In genomic region chr5:8366771-8367613, GRCm38 (mm10) we compare ENCODE assay signal across 7 mouse cellular contexts. TPM values are rescaled to one million over a fixed set of nuclear protein-coding genes. Genes with fewer than 3 reads are reported as not detected.
DNase-seq lines count a peak whose midpoint lies in the region; ATAC-seq and TF ChIP-seq lines count a peak whose summit lies in the region.

No protein-coding gene starts in this region.

- H3K9me3 ChIP-seq in MEL (replicated peaks; ENCODE audit: insufficient read depth, low read length) = no peaks in the 10 kb centered on the region
- no peaks in the 10 kb centered on the region for H3K9me3 ChIP-seq in intestine, postnatal 0 days (ENCODE audit: control insufficient read depth)
- H3K9me3 ChIP-seq in midbrain, embryonic 11.5 days (ENCODE audit: control insufficient read depth, low read length) = no peaks in the 10 kb centered on the region

- no peaks in the 10 kb centered on the region for H3K79me2 ChIP-seq in MEL (ENCODE audit: control insufficient read depth, insufficient read depth, low read length, poor library complexity)

- H3K27me3 ChIP-seq in MEL (ENCODE audit: control insufficient read depth in 1 of 2, insufficient read depth in 2 of 2, low read length in 2 of 2) = no peaks in the 10 kb centered on the region
- H3K27me3 ChIP-seq in intestine, postnatal 0 days (replicated peaks; ENCODE audit: control insufficient read depth, insufficient read depth, low read length) = peaks cover 17% of the 10 kb centered on the region; the same call in 1 of the 2 replicates
- H3K27me3 ChIP-seq in midbrain, embryonic 11.5 days (ENCODE audit: control insufficient read depth, insufficient read depth, low read length) = no peaks in the 10 kb centered on the region

- no peak for TF ChIP-seq RAD21 in MEL (IDR thresholded peaks at IDR 0.05; ENCODE audit: low read depth, low read length)

- no peak for DNase-seq in MEL (ENCODE audit: low read depth, low spot score)
- DNase-seq in midbrain, embryonic 11.5 days (ENCODE audit: low spot score, missing footprints) = peak; percentile 92
- DNase-seq in adrenal gland, postnatal 36 days = no peak

- 11% methylated on average over 25 of the region's 25 CpGs for WGBS in intestine, postnatal 0 days
- WGBS in midbrain, embryonic 11.5 days = 2% methylated on average over 25 of the region's 25 CpGs

- no peak for TF ChIP-seq EP300 in MEL (IDR thresholded peaks at IDR 0.05; ENCODE audit: low read depth in 1 of 2, low read length in 2 of 2)

- H3K9ac ChIP-seq in MEL (ENCODE audit: control insufficient read depth, low read depth, low read length, poor library complexity, severe bottlenecking) = peak overlapping the region; percentile 60
- no peak overlapping the region for H3K9ac ChIP-seq in intestine, postnatal 0 days (ENCODE audit: low read depth, low read length)
- peak overlapping the region; percentile 73 for H3K9ac ChIP-seq in midbrain, embryonic 11.5 days (ENCODE audit: low read length)

- H3K36me3 ChIP-seq in MEL (ENCODE audit: control insufficient read depth in 1 of 2, insufficient read depth in 2 of 2, low read length in 2 of 2) = peaks cover 0 to 10% of the 10 kb centered on the region in 2 experiments; a peak in 2 of 4 replicates
- H3K36me3 ChIP-seq in intestine, postnatal 0 days (ENCODE audit: control insufficient read depth, insufficient read depth) = no peaks in the 10 kb centered on the region
- no peaks in the 10 kb centered on the region for H3K36me3 ChIP-seq in midbrain, embryonic 11.5 days (ENCODE audit: control insufficient read depth, insufficient read depth, low read length)

- no peak for TF ChIP-seq CTCF in MEL (IDR thresholded peaks at IDR 0.05 in 2 of 3, conservative IDR thresholded peaks at IDR 0.05 in 1 of 3; ENCODE audit: control insufficient read depth in 1 of 3, insufficient read depth in 1 of 3, low read depth in 2 of 3, low read length in 3 of 3, poor library complexity in 1 of 3, severe bottlenecking in 1 of 3)
- no peak for TF ChIP-seq CTCF in bone marrow macrophage, adult 2 months (IDR thresholded peaks at IDR 0.05; ENCODE audit: low read depth, low read length)
- no peak for TF ChIP-seq CTCF in embryonic fibroblast, embryonic 13.5 days (IDR thresholded peaks at IDR 0.05; ENCODE audit: borderline replicate concordance, insufficient read depth, low read length)
- TF ChIP-seq CTCF in intestine, postnatal 0 days (IDR thresholded peaks at IDR 0.05; ENCODE audit: low read depth) = no peak

- no peak for TF ChIP-seq POLR2A in MEL (IDR thresholded peaks at IDR 0.05; ENCODE audit: control insufficient read depth in 1 of 2, insufficient read depth in 1 of 2, low read depth in 1 of 2, low read length in 2 of 2, poor library complexity in 1 of 2)
- no peak for TF ChIP-seq POLR2A in bone marrow macrophage, adult 2 months (IDR thresholded peaks at IDR 0.05; ENCODE audit: borderline replicate concordance, low read depth, low read length)
- TF ChIP-seq POLR2A in embryonic fibroblast, embryonic 13.5 days (IDR thresholded peaks at IDR 0.05; ENCODE audit: low read depth, low read length) = no peak

- peak overlapping the region; percentile 57 to 75 for H3K4me3 ChIP-seq in MEL (ENCODE audit: control insufficient read depth in 1 of 2, insufficient read depth in 1 of 2, low read depth in 2 of 2, low read length in 2 of 2)
- peak overlapping the region; percentile 72; the same call in 1 of the 2 replicates for H3K4me3 ChIP-seq in bone marrow macrophage, adult 2 months (ENCODE audit: insufficient read depth, low read length)
- peak overlapping the region; percentile 46 for H3K4me3 ChIP-seq in embryonic fibroblast, embryonic 13.5 days (ENCODE audit: insufficient read depth, low read length)
- H3K4me3 ChIP-seq in intestine, postnatal 0 days (ENCODE audit: low read depth, low read length) = peak overlapping the region; percentile 51
- H3K4me3 ChIP-seq in midbrain, embryonic 11.5 days (ENCODE audit: low read depth, low read length) = peak overlapping the region; percentile 65

- no peak overlapping the region for H3K27ac ChIP-seq in MEL (ENCODE audit: control insufficient read depth, low read depth, low read length)
- no peak overlapping the region for H3K27ac ChIP-seq in bone marrow macrophage, adult 2 months (ENCODE audit: insufficient read depth, low read depth, low read length)
- H3K27ac ChIP-seq in embryonic fibroblast, embryonic 13.5 days (ENCODE audit: insufficient read depth, low read length) = no peak overlapping the region
- H3K27ac ChIP-seq in intestine, postnatal 0 days (ENCODE audit: low read depth, low read length) = no peak overlapping the region
- H3K27ac ChIP-seq in midbrain, embryonic 11.5 days (ENCODE audit: low read depth, low read length) = no peak overlapping the region

- peak overlapping the region; percentile 81 for H3K4me2 ChIP-seq in intestine, postnatal 0 days (replicated peaks; ENCODE audit: low read depth)
- H3K4me2 ChIP-seq in midbrain, embryonic 11.5 days = peak overlapping the region; percentile 86

- no peak for ATAC-seq in intestine, postnatal 0 days
- peak; percentile 58 for ATAC-seq in midbrain, embryonic 11.5 days (ENCODE audit: low FRiP score)
- no peak for ATAC-seq in inflammation-experienced regulatory T-cells, adult 6 months

- H3K4me1 ChIP-seq in MEL (ENCODE audit: control insufficient read depth in 1 of 2, insufficient read depth in 2 of 2, low read length in 2 of 2) = peaks cover 0 to 12% of the 10 kb centered on the region in 2 experiments; a peak in 3 of 4 replicates
- H3K4me1 ChIP-seq in bone marrow macrophage, adult 2 months (ENCODE audit: control insufficient read depth, insufficient read depth, low read length) = no peaks in the 10 kb centered on the region
- no peaks in the 10 kb centered on the region for H3K4me1 ChIP-seq in embryonic fibroblast, embryonic 13.5 days (ENCODE audit: control insufficient read depth, insufficient read depth, low read length)
- no peaks in the 10 kb centered on the region for H3K4me1 ChIP-seq in intestine, postnatal 0 days (replicated peaks; ENCODE audit: control insufficient read depth, insufficient read depth, low read length)
- H3K4me1 ChIP-seq in midbrain, embryonic 11.5 days (ENCODE audit: control insufficient read depth, insufficient read depth, low read length) = no peaks in the 10 kb centered on the region

TF ChIP-seq in MEL, 35 proteins besides CTCF, POLR2A, EP300 and RAD21 (continues in another document):
- TF ChIP-seq MYC (IDR thresholded peaks at IDR 0.05; ENCODE audit: low read depth, low read length) (no peak), KAT2A (conservative IDR thresholded peaks at IDR 0.05; ENCODE audit: low read depth, low read length) (no peak), MAZ (IDR thresholded peaks at IDR 0.05; ENCODE audit: low read depth, low read length) (no peak), GATA1 (IDR thresholded peaks at IDR 0.05; ENCODE audit: low read depth, low read length) (no peak), ZMIZ1 (IDR thresholded peaks at IDR 0.05; ENCODE audit: low read depth, low read length) (no peak), NRF1 (IDR thresholded peaks at IDR 0.05; ENCODE audit: insufficient read depth, low read depth, low read length, poor library complexity, severe bottlenecking) (no peak), TBP (IDR thresholded peaks at IDR 0.05; ENCODE audit: low read depth, low read length) (no peak), ETS1 (IDR thresholded peaks at IDR 0.05; ENCODE audit: low read depth, low read length) (no peak), NELFE (IDR thresholded peaks at IDR 0.05; ENCODE audit: low read depth, low read length) (no peak), ELF1 (IDR thresholded peaks at IDR 0.05; ENCODE audit: low read depth, low read length) (no peak)

RNA-seq across cellular contexts. Expression of gene Adam22, which starts 1.0 kb away (rescaled TPM):
- 1.5 and 1.6 TPM in 2 replicates for total RNA-seq in MEL (2012; rRNA removed)
- 1 to 10 TPM in 1 of 2 experiments, not detected in 1; 1.2 TPM for polyA plus RNA-seq in MEL (2012; ENCODE audit: insufficient read depth in 1 of 2, insufficient read length in 2 of 2, low read depth in 1 of 2, low replicate concordance in 2 of 2, missing spikeins in 1 of 2)
- 3.6 and 5.5 TPM in 2 replicates for polyA plus RNA-seq in bone marrow macrophage, adult 2 months (2012; ENCODE audit: insufficient read depth, insufficient read length, missing spikeins)
- 5.0 and 10.4 TPM in 2 replicates for polyA plus RNA-seq in embryonic fibroblast, embryonic 13.5 days (2011; ENCODE audit: insufficient read length, low read depth, missing spikeins)
- polyA plus RNA-seq in intestine, postnatal 0 days (2015; fragmentation: Nextera tagmentation; extraction: Ambion mirVana) = 1.4 and 2.5 TPM in 2 replicates
- polyA plus RNA-seq in midbrain, embryonic 11.5 days (2014; fragmentation: Nextera tagmentation; extraction: Ambion mirVana) = 14.8 and 15.7 TPM in 2 replicates
- 1 to 10 TPM in 1 of 3 experiments, under 1 TPM in 2; 0.59 to 1.2 (median 0.67) TPM for polyA plus RNA-seq in inflammation-experienced regulatory T-cells, adult 6 months (2017; shearing (Covaris generic))
- total RNA-seq in adrenal gland, postnatal 36 days (2021) = 1 to 10 TPM; 3.1 to 3.7 TPM

RNA-seq across cellular contexts. Expression of gene Dbf4, which starts 55.5 kb away (rescaled TPM):
- 53.9 and 71.8 TPM in 2 replicates for total RNA-seq in MEL (2012; rRNA removed)
- polyA plus RNA-seq in MEL (2012; ENCODE audit: insufficient read depth in 1 of 2, insufficient read length in 2 of 2, low read depth in 1 of 2, low replicate concordance in 2 of 2, missing spikeins in 1 of 2) = 10 to 100 TPM in 1 of 2 experiments, not detected in 1; 71.4 TPM
- 30.3 and 30.9 TPM in 2 replicates for polyA plus RNA-seq in bone marrow macrophage, adult 2 months (2012; ENCODE audit: insufficient read depth, insufficient read length, missing spikeins)
- polyA plus RNA-seq in embryonic fibroblast, embryonic 13.5 days (2011; ENCODE audit: insufficient read length, low read depth, missing spikeins) = 43.9 and 57.5 TPM in 2 replicates
- polyA plus RNA-seq in intestine, postnatal 0 days (2015; fragmentation: Nextera tagmentation; extraction: Ambion mirVana) = 11.1 and 11.6 TPM in 2 replicates
- polyA plus RNA-seq in midbrain, embryonic 11.5 days (2014; fragmentation: Nextera tagmentation; extraction: Ambion mirVana) = 79.2 and 83.7 TPM in 2 replicates
- polyA plus RNA-seq in inflammation-experienced regulatory T-cells, adult 6 months (2017; shearing (Covaris generic)) = 10 to 100 TPM in 1 of 3 experiments, 1 to 10 TPM in 2; 7.2 to 31.0 (median 8.9) TPM
- 1 to 10 TPM; 6.4 to 8.5 TPM for total RNA-seq in adrenal gland, postnatal 36 days (2021)

RNA-seq across cellular contexts. Expression of gene Slc25a40, which starts 55.7 kb away (rescaled TPM):
- 3.2 and 3.3 TPM in 2 replicates for total RNA-seq in MEL (2012; rRNA removed)
- 1 to 10 TPM in 1 of 2 experiments, not detected in 1; 6.0 TPM for polyA plus RNA-seq in MEL (2012; ENCODE audit: insufficient read depth in 1 of 2, insufficient read length in 2 of 2, low read depth in 1 of 2, low replicate concordance in 2 of 2, missing spikeins in 1 of 2)
- 15.4 and 18.8 TPM in 2 replicates for polyA plus RNA-seq in bone marrow macrophage, adult 2 months (2012; ENCODE audit: insufficient read depth, insufficient read length, missing spikeins)
- 17.3 and 24.6 TPM in 2 replicates for polyA plus RNA-seq in embryonic fibroblast, embryonic 13.5 days (2011; ENCODE audit: insufficient read length, low read depth, missing spikeins)
- 6.3 and 7.2 TPM in 2 replicates for polyA plus RNA-seq in intestine, postnatal 0 days (2015; fragmentation: Nextera tagmentation; extraction: Ambion mirVana)
- 7.9 and 10.3 TPM in 2 replicates for polyA plus RNA-seq in midbrain, embryonic 11.5 days (2014; fragmentation: Nextera tagmentation; extraction: Ambion mirVana)
- 10 to 100 TPM; 20.7 to 26.7 (median 26.6) TPM for polyA plus RNA-seq in inflammation-experienced regulatory T-cells, adult 6 months (2017; shearing (Covaris generic))
- 10 to 100 TPM; 12.4 to 12.9 TPM for total RNA-seq in adrenal gland, postnatal 36 days (2021)
